Mouse (Mus musculus) midbrain, embryonic 15.5 days (tissue): ENCODE measurements around the gene Platr17. TPM values are rescaled to one million over a fixed set of nuclear protein-coding genes. Genes with fewer than 3 reads are reported as not detected.

ENCODE experiments used
- ATAC-seq: fragments of 200-750 bp; cut with Nextera tagmentation; replicated peaks from 2 replicates; pipeline ENCODE4 v1.8.0; 2017; ENCODE audit warnings: moderate TSS enrichment
- H3K27ac ChIP-seq: fragments of 300-500 bp; sonication (generic); 2 replicates; pipeline ENCODE4 v1.5.1; 2015; ENCODE audit warnings: mild to moderate bottlenecking, inconsistent platforms
- H3K27me3 ChIP-seq: fragments of 300-500 bp; sonication (generic); replicated peaks from 2 replicates; pipeline ENCODE4 v1.6.1; 2015; ENCODE audit warnings: inconsistent platforms
- H3K36me3 ChIP-seq: fragments of 300-500 bp; sonication (generic); replicated peaks from 2 replicates; pipeline ENCODE4 v1.6.1; 2015; ENCODE audit warnings: inconsistent platforms
- H3K4me1 ChIP-seq: fragments of 300-500 bp; sonication (generic); 2 replicates; pipeline ENCODE4 v1.6.1; 2015; ENCODE audit warnings: inconsistent platforms
- H3K4me2 ChIP-seq: fragments of 300-500 bp; sonication (generic); 2 replicates; pipeline ENCODE4 v1.6.1; 2015; ENCODE audit warnings: inconsistent platforms, mild to moderate bottlenecking, moderate library complexity
- H3K4me3 ChIP-seq: fragments of 300-500 bp; sonication (generic); 2 replicates; pipeline ENCODE4 v1.5.1; 2015; ENCODE audit warnings: mild to moderate bottlenecking, inconsistent platforms
- H3K9ac ChIP-seq: fragments of 300-500 bp; sonication (generic); 2 replicates; pipeline ENCODE4 v1.6.1; 2015; ENCODE audit warnings: mild to moderate bottlenecking, inconsistent platforms
- H3K9me3 ChIP-seq: fragments of 300-500 bp; sonication (generic); 2 replicates; pipeline ENCODE4 v1.6.1; 2016; ENCODE audit warnings: inconsistent platforms
- WGBS: fragments of 180-500 bp; shearing (Covaris S2); methylation state at CpG from one replicate; pipeline ENCODE4 v1.1.7; 2015; ENCODE audit warnings: mixed read lengths; 5-methylcytosine and 5-hydroxymethylcytosine counted together
- microRNA-seq: library from miRNA; unstranded; fragments of <30 nt; microRNA quantifications from one replicate; pipeline ENCODE4, GENCODE M21; 2016
- polyA plus RNA-seq: library from polyadenylated mRNA; unstranded; fragments of >200 nt; fragmentation: Nextera tagmentation; extraction: Ambion mirVana; gene quantifications from 2 replicates; pipeline ENCODE4 v1.2.1, GENCODE M21; 2015

Gene Platr17
- polyA plus RNA-seq, 1 experiment from 2014 or later: 0.50 TPM

DNA sequence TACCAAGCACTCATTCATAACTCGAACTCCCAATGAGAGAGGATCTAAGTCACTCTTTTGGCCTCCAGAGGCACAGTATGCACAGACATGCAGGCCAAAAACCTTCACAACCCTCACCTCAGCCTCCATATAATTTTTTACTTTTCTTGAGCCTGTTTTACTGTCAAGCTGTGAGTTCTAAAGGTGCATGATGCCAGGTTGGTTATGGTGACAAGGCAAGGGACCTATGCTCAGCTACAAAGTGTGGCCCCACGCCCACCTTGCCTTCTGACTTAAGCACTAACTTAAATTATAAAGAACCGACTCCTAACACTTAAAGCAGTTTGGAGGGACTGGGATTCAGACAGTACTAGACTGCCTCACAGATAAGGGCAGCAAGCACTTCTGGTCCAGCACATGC is 48.4 kb downstream of the Platr17 start:
- Histone ChIP-seq H3K27me3 (no peaks in the 10 kb centered on the region), H3K4me1 (peaks cover 76% of the 10 kb centered on the region), H3K9me3 (no peaks in the 10 kb centered on the region), H3K4me2 (no peak overlapping the region), H3K27ac (peak overlapping the region; percentile 4; the same call in 1 of the 2 replicates), H3K36me3 (peaks cover 14% of the 10 kb centered on the region), H3K9ac (no peak overlapping the region), H3K4me3 (no peak overlapping the region)
- ATAC-seq: no peak
- WGBS: 78% methylated on average over 3 of the region's 3 CpGs

GRCm38 (mm10) chr17:33953961-33954565 is 49.1 kb downstream of the Platr17 start:
- Histone ChIP-seq H3K4me3 (peak overlapping the region; percentile 94), H3K27ac (no peak overlapping the region), H3K4me2 (peak overlapping the region; percentile 83), H3K4me1 (peaks cover 73% of the 10 kb centered on the region), H3K36me3 (peaks cover 16% of the 10 kb centered on the region), H3K9ac (peak overlapping the region; percentile 93), H3K27me3 (no peaks in the 10 kb centered on the region), H3K9me3 (no peaks in the 10 kb centered on the region)
- ATAC-seq: no peak
- 51% methylated on average over 5 of the region's 5 CpGs for WGBS

DNA sequence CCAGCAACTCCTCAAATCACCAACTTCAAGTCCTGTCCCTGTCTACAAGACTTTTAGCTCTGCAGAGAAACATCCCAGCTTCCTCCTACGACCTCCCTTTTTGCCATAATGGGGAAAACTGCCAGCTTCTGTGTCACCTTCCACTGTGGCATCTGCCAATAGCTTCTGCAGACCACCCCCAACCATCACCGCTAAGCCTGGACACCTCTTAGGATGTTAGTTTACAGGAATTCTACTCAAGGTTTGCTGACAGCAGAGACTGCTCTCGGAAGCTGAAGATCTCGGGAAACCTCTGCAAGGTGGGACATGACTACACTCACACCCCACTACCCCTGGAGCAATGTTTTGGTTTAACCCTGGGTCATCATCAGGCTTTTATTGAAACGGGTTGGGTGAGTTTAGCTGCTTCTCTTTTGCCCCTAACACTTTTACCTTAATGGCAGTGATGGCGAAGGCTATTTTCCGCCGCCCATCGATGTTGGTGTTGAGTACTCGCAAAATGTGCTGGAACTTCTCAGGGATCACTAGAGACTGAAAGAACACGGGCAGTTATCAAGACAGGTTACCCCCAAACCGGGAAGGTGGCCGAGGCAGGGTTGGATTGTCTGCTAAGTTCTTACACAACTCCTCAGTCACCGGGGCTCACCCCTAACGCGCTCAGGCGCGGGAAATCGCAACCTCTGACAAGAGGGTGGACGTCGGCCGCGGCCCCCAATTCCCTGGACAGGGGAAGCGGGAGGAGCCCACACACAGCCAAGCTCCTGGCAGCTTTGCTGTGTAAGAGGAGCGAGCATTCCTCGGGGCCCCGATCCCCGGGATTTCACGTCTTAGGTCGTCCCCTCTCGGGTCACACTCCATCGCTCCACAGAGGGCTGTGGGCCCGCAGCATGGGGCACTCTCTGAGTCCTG is 50.0 kb downstream of the Platr17 start:
- peak overlapping the region; percentile 93 for H3K9ac ChIP-seq
- ATAC-seq: peak; percentile 61
- WGBS: 1% methylated on average over 33 of the region's 33 CpGs
- H3K4me3 ChIP-seq: peak overlapping the region; percentile 94
- no peaks in the 10 kb centered on the region for H3K9me3 ChIP-seq
- no peaks in the 10 kb centered on the region for H3K27me3 ChIP-seq
- peak overlapping the region; percentile 87 for H3K27ac ChIP-seq
- peak overlapping the region; percentile 83 for H3K4me2 ChIP-seq
- H3K36me3 ChIP-seq: peaks cover 25% of the 10 kb centered on the region
- H3K4me1 ChIP-seq: peaks cover 65% of the 10 kb centered on the region

DNA sequence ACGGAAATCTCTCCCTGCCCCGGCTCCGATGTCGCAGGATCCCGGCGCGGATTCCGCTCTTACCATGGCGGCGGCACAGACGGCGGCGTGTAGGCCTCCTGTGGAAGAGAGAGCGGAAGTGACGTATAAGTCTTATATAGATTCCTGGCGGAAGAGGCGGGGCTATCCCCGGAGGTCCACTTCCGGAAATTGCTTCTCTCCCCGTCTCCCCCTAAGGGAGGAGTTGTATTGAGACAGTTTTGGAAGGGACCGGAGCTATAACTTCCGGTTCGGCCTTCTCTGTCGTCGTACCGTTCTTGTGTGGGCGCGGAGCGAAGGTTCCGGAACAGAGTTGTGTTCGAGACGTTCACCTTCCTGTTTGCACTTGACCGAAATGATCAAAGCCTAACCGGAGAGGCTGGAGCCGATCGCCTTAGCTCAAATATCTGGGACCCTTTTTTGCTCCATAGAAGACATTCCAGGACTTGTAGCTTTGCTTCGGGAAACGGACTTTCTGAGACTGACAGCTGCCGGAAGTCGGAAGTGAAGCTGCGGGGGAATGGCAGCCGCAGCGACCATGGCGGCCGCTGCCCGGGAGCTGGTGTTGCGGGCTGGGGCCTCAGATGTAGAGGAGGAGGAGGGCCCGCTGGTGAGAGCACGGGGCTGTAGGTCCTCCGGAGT is 50.8 kb downstream of the Platr17 start, which contains the start of the genes Vps52 and Rps18:
Gene Vps52 (plus strand): TSS at position 258 of the 660 bp plus-strand sequence.
Gene Rps18 (minus strand): TSS at position 447 of the 660 bp plus-strand sequence.
- peak within 1 kb of the TSS; percentile 93 for H3K9ac ChIP-seq
- H3K4me1 ChIP-seq: peaks cover 57% of the 10 kb centered on the region
- H3K27me3 ChIP-seq: no peaks in the 10 kb centered on the region
- peak within 1 kb of the TSS; percentile 83 for H3K4me2 ChIP-seq
- peak; percentile 90 for ATAC-seq
- H3K36me3 ChIP-seq: peaks cover 30% of the 10 kb centered on the region
- H3K27ac ChIP-seq: peak within 1 kb of the TSS; percentile 94
- peak within 1 kb of the TSS; percentile 94 for H3K4me3 ChIP-seq
- WGBS: under 1% methylated on average over 50 of the region's 50 CpGs
- no peaks in the 10 kb centered on the region for H3K9me3 ChIP-seq

Small RNA genes within 50 kb of the gene (microRNA-seq; reads per million reads assigned to microRNA genes)
- not detected for gene Gm27740

Other genes with a start within 250 kb of the Platr17 start
- gene Hnrnpm, start 218.3 kb upstream of the Platr17 start, polyA plus RNA-seq: 197 and 208 TPM in 2 replicates
- gene March2, start 186.5 kb upstream of the Platr17 start, polyA plus RNA-seq: 71.2 and 79.2 TPM in 2 replicates
- 630 and 639 TPM in 2 replicates for gene Rab11b, start 144.6 kb upstream of the Platr17 start, polyA plus RNA-seq
- gene Angptl4, start 123.3 kb upstream of the Platr17 start, polyA plus RNA-seq: 22.6 and 23.3 TPM in 2 replicates
- gene Kank3, start 94.6 kb upstream of the Platr17 start, polyA plus RNA-seq: 51.5 and 53.4 TPM in 2 replicates
- 476 TPM in 2 replicates for gene Rps28, start 80.6 kb upstream of the Platr17 start, polyA plus RNA-seq
- 467 and 476 TPM in 2 replicates for gene Ndufa7, start 80.6 kb upstream of the Platr17 start, polyA plus RNA-seq
- 50.8 and 58.9 TPM in 2 replicates for gene Cd320, start 62.0 kb upstream of the Platr17 start, polyA plus RNA-seq
- not detected in 2 replicates for gene Gm7029, start 31.3 kb upstream of the Platr17 start, polyA plus RNA-seq
- 1.5 and 2.6 TPM in 2 replicates for gene Kifc1, start 14.5 kb upstream of the Platr17 start, polyA plus RNA-seq
- gene Daxx, start 4.3 kb downstream of the Platr17 start, polyA plus RNA-seq: 59.4 and 61.1 TPM in 2 replicates
- gene Tapbp, start 10.8 kb downstream of the Platr17 start, polyA plus RNA-seq: 23.6 and 28.6 TPM in 2 replicates
- gene Zbtb22, start 10.8 kb downstream of the Platr17 start, polyA plus RNA-seq: 18.1 and 18.3 TPM in 2 replicates
- gene Rgl2, start 24.4 kb downstream of the Platr17 start, polyA plus RNA-seq: 60.9 and 61.1 TPM in 2 replicates
- gene Pfdn6, start 35.2 kb downstream of the Platr17 start, polyA plus RNA-seq: 178 TPM in 2 replicates
- gene Wdr46, start 35.5 kb downstream of the Platr17 start, polyA plus RNA-seq: 25.9 and 26.2 TPM in 2 replicates
- gene B3galt4, start 46.4 kb downstream of the Platr17 start, polyA plus RNA-seq: 14.9 and 15.1 TPM in 2 replicates
- gene Vps52, start 50.7 kb downstream of the Platr17 start, polyA plus RNA-seq: 80.9 and 84.4 TPM in 2 replicates
- gene Rps18, start 50.9 kb downstream of the Platr17 start, polyA plus RNA-seq: 689 and 743 TPM in 2 replicates
- gene H2-K1, start 95.2 kb downstream of the Platr17 start, polyA plus RNA-seq: 19.0 and 20.1 TPM in 2 replicates
- gene Ring1, start 119.5 kb downstream of the Platr17 start, polyA plus RNA-seq: 22.8 and 26.3 TPM in 2 replicates
- 65.6 and 74.1 TPM in 2 replicates for gene H2-Ke6, start 122.9 kb downstream of the Platr17 start, polyA plus RNA-seq
- gene Slc39a7, start 126.5 kb downstream of the Platr17 start, polyA plus RNA-seq: 178 and 184 TPM in 2 replicates
- gene Rxrb, start 126.7 kb downstream of the Platr17 start, polyA plus RNA-seq: 64.7 and 65.5 TPM in 2 replicates
- gene Col11a2, start 134.3 kb downstream of the Platr17 start, polyA plus RNA-seq: 3.2 and 4.8 TPM in 2 replicates
- gene H2-Oa, start 187.2 kb downstream of the Platr17 start, polyA plus RNA-seq: not detected in 2 replicates
- gene H2-DMa, start 214.4 kb downstream of the Platr17 start, polyA plus RNA-seq: 17.2 and 18.8 TPM in 2 replicates
- 137 and 140 TPM in 2 replicates for gene Brd2, start 217.5 kb downstream of the Platr17 start, polyA plus RNA-seq
- gene H2-DMb2, start 238.2 kb downstream of the Platr17 start, polyA plus RNA-seq: 0.27 and 0.65 TPM in 2 replicates
- gene H2-DMb1, start 247.9 kb downstream of the Platr17 start, polyA plus RNA-seq: 0.79 and 1.2 TPM in 2 replicates